Mouse (Mus musculus): ENCODE results near the gene Map2k4. TPM values are rescaled to one million over a fixed set of nuclear protein-coding genes. Genes with fewer than 3 reads are reported as not detected.

Gene Map2k4
- polyA plus RNA-seq (2015; fragmentation: Nextera tagmentation; extraction: Ambion mirVana): 66.2 and 68.5 TPM in 2 replicates

GRCm38 (mm10) chr11:65788154-65788553 lies at the start of gene Map2k4:
Map2k4 (minus strand) TSS chr11:65788297.
- H3K4me2 ChIP-seq (replicated peaks): peak within 1 kb of the TSS; percentile 84
- peaks cover 24% of the 10 kb centered on the region for H3K4me1 ChIP-seq
- no peaks in the 10 kb centered on the region for H3K27me3 ChIP-seq
- H3K27ac ChIP-seq: peak within 1 kb of the TSS; percentile 89
- H3K9me3 ChIP-seq: no peaks in the 10 kb centered on the region
- peak within 1 kb of the TSS; percentile 96 for H3K4me3 ChIP-seq
- under 1% methylated on average over 36 of the region's 36 CpGs for WGBS
- ATAC-seq (ENCODE audit: low FRiP score, low read depth): peak; percentile 99
- H3K36me3 ChIP-seq: no peaks in the 10 kb centered on the region
- H3K9ac ChIP-seq: peak within 1 kb of the TSS; percentile 99

GRCm38 (mm10) chr11:65824556-65824955 lies 36.5 kb upstream of the Map2k4 start:
- no peaks in the 10 kb centered on the region for H3K27me3 ChIP-seq
- no peak overlapping the region for H3K9ac ChIP-seq
- no peaks in the 10 kb centered on the region for H3K9me3 ChIP-seq
- H3K27ac ChIP-seq: no peak overlapping the region; the same call in 1 of the 2 replicates
- H3K36me3 ChIP-seq: peaks cover 57% of the 10 kb centered on the region
- 65% methylated on average over 3 of the region's 3 CpGs for WGBS
- H3K4me2 ChIP-seq (replicated peaks): no peak overlapping the region
- ATAC-seq (ENCODE audit: low FRiP score, low read depth): no peak
- 0 out of 2 replicates have a peak, but pooled peaks cover 4% of the 10 kb centered on the region for H3K4me1 ChIP-seq
- H3K4me3 ChIP-seq: no peak overlapping the region

- peaks cover 43% of the 10 kb centered on the region for H3K36me3 ChIP-seq
- H3K27me3 ChIP-seq: no peaks in the 10 kb centered on the region
- 10% methylated on average over 7 of the region's 7 CpGs for WGBS
- H3K9me3 ChIP-seq: no peaks in the 10 kb centered on the region
- H3K9ac ChIP-seq: no peak overlapping the region
- no peak overlapping the region for H3K27ac ChIP-seq
- no peak overlapping the region for H3K4me2 ChIP-seq (replicated peaks)
- peak; percentile 80 for ATAC-seq (ENCODE audit: low FRiP score, low read depth)
- H3K4me1 ChIP-seq: peaks cover 11% of the 10 kb centered on the region; the same call in 1 of the 2 replicates
- no peak overlapping the region for H3K4me3 ChIP-seq
Observed at GRCm38 (mm10) chr11:65820877-65821276, 32.8 kb upstream of the Map2k4 start.

- Histone ChIP-seq H3K4me2 (replicated peaks) (no peak overlapping the region), H3K27me3 (no peaks in the 10 kb centered on the region), H3K4me3 (no peak overlapping the region), H3K36me3 (peaks cover 48% of the 10 kb centered on the region), H3K4me1 (peaks cover 14% of the 10 kb centered on the region; the same call in 1 of the 2 replicates), H3K9me3 (no peaks in the 10 kb centered on the region), H3K27ac (no peak overlapping the region), H3K9ac (no peak overlapping the region)
- WGBS: 79% methylated on average over 5 of the region's 5 CpGs
- ATAC-seq (ENCODE audit: low FRiP score, low read depth): peak; percentile 54; the same call in 1 of the 2 replicates
Observed at GRCm38 (mm10) chr11:65820280-65820679, 32.2 kb upstream of the Map2k4 start.

DNA sequence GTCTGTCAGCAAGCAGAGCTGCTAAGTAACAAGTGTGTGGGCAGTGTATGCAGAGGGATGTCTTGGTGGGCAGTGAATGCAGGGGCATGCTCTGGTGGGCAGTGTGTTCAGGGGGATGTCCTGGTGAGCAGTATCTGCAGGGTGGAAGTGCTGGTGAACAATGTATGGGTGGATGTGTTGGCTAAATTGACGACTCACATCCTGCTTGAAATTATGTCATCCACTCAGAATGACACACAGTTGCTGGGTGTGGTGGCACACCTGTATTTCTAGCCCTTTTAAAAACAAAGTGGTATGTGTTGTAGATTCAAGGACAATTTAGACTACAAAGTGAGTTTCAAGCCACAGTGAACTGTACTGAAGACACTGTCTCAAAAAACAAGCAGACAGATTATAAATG lies 30.1 kb upstream of the Map2k4 start:
- no peak overlapping the region for H3K9ac ChIP-seq
- 62% methylated on average over 1 of the region's 1 CpGs for WGBS
- no peaks in the 10 kb centered on the region for H3K9me3 ChIP-seq
- ATAC-seq (ENCODE audit: low FRiP score, low read depth): no peak
- H3K4me1 ChIP-seq: peaks cover 10% of the 10 kb centered on the region; the same call in 1 of the 2 replicates
- H3K27ac ChIP-seq: no peak overlapping the region
- H3K4me3 ChIP-seq: no peak overlapping the region
- no peak overlapping the region for H3K4me2 ChIP-seq (replicated peaks)
- no peaks in the 10 kb centered on the region for H3K27me3 ChIP-seq
- H3K36me3 ChIP-seq: peaks cover 50% of the 10 kb centered on the region

GRCm38 (mm10) chr11:65816237-65816636 lies 28.1 kb upstream of the Map2k4 start:
- Histone ChIP-seq H3K4me1 (peaks cover 24% of the 10 kb centered on the region), H3K4me2 (replicated peaks) (no peak overlapping the region), H3K9ac (no peak overlapping the region), H3K36me3 (peaks cover 32% of the 10 kb centered on the region), H3K9me3 (no peaks in the 10 kb centered on the region), H3K27ac (peak overlapping the region; percentile 4; the same call in 1 of the 2 replicates), H3K4me3 (no peak overlapping the region), H3K27me3 (no peaks in the 10 kb centered on the region)
- ATAC-seq (ENCODE audit: low FRiP score, low read depth): 0 out of 2 replicates have a peak, but pooled peaks have one; percentile 35
- 42% methylated on average over 6 of the region's 6 CpGs for WGBS

- no peak overlapping the region for H3K27ac ChIP-seq
- H3K4me2 ChIP-seq (replicated peaks): no peak overlapping the region
- no peak for ATAC-seq (ENCODE audit: low FRiP score, low read depth)
- H3K9ac ChIP-seq: no peak overlapping the region
- H3K9me3 ChIP-seq: no peaks in the 10 kb centered on the region
- H3K4me1 ChIP-seq: peaks cover 24% of the 10 kb centered on the region
- no peak overlapping the region for H3K4me3 ChIP-seq
- WGBS: 91% methylated on average over 9 of the region's 9 CpGs
- H3K27me3 ChIP-seq: no peaks in the 10 kb centered on the region
- H3K36me3 ChIP-seq: peaks cover 30% of the 10 kb centered on the region
Observed at GRCm38 (mm10) chr11:65814381-65814780, 26.3 kb upstream of the Map2k4 start.

DNA sequence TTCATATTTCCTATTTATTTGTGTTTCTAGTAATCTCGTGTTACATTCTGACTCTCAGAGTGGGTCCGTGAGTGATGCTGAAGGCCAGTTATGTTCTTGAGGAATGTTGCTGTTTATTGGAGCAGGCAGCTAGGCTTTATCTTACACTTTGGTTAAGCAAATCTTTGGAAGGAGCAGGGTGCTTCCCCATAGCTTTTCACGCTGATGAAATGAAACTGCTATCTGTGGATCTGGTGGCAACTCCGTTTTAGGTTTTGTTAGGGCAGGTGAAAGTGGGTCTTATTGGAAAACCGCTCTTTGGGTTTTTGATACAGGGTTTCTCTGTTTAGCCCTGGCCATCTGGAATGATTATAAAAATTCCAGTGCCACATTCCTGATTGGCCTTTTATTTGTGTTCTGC lies 24.0 kb upstream of the Map2k4 start:
- ATAC-seq (ENCODE audit: low FRiP score, low read depth): no peak
- H3K9ac ChIP-seq: no peak overlapping the region
- no peaks in the 10 kb centered on the region for H3K27me3 ChIP-seq
- H3K4me1 ChIP-seq: peaks cover 28% of the 10 kb centered on the region
- H3K9me3 ChIP-seq: no peaks in the 10 kb centered on the region
- no peak overlapping the region for H3K4me3 ChIP-seq
- peak overlapping the region; percentile 39; the same call in 1 of the 2 replicates for H3K27ac ChIP-seq
- H3K36me3 ChIP-seq: peaks cover 26% of the 10 kb centered on the region
- WGBS: 20% methylated on average over 5 of the region's 5 CpGs
- no peak overlapping the region for H3K4me2 ChIP-seq (replicated peaks)

GRCm38 (mm10) chr11:65807601-65808000 lies 19.5 kb upstream of the Map2k4 start:
- no peak; the same call in 1 of the 2 replicates for ATAC-seq (ENCODE audit: low FRiP score, low read depth)
- Histone ChIP-seq H3K27ac (peak overlapping the region; percentile 65; the same call in 1 of the 2 replicates), H3K4me2 (replicated peaks) (peak overlapping the region; percentile 94), H3K9ac (peak overlapping the region; percentile 81), H3K27me3 (0 out of 2 replicates have a peak, but pooled peaks cover 2% of the 10 kb centered on the region), H3K4me3 (peak overlapping the region; percentile 83), H3K4me1 (peaks cover 23% of the 10 kb centered on the region), H3K9me3 (no peaks in the 10 kb centered on the region), H3K36me3 (no peaks in the 10 kb centered on the region)
- WGBS: 46% methylated on average over 7 of the region's 7 CpGs

- peak within 1 kb of the TSS; percentile 81 for H3K9ac ChIP-seq
- ATAC-seq (ENCODE audit: low FRiP score, low read depth): peak; percentile 96
- peaks cover 17% of the 10 kb centered on the region for H3K4me1 ChIP-seq
- peak within 1 kb of the TSS; percentile 65; the same call in 1 of the 2 replicates for H3K27ac ChIP-seq
- H3K27me3 ChIP-seq: 0 out of 2 replicates have a peak, but pooled peaks cover 2% of the 10 kb centered on the region
- 1% methylated on average over 43 of the region's 58 CpGs for WGBS
- no peaks in the 10 kb centered on the region for H3K36me3 ChIP-seq
- H3K9me3 ChIP-seq: no peaks in the 10 kb centered on the region
- peak within 1 kb of the TSS; percentile 94 for H3K4me2 ChIP-seq (replicated peaks)
- peak within 1 kb of the TSS; percentile 83 for H3K4me3 ChIP-seq
Observed at GRCm38 (mm10) chr11:65806909-65807504, 18.9 kb upstream of the Map2k4 start, which contains the start of gene Zkscan6. Zkscan6 (plus strand) TSS chr11:65807175.

GRCm38 (mm10) chr11:65806321-65806904 lies 18.3 kb upstream of the Map2k4 start:
- 0 out of 2 replicates have a peak, but pooled peaks cover 2% of the 10 kb centered on the region for H3K27me3 ChIP-seq
- 1% methylated on average over 20 of the region's 20 CpGs for WGBS
- peak overlapping the region; percentile 94 for H3K4me2 ChIP-seq (replicated peaks)
- H3K4me3 ChIP-seq: peak overlapping the region; percentile 83
- no peaks in the 10 kb centered on the region for H3K36me3 ChIP-seq
- no peaks in the 10 kb centered on the region for H3K9me3 ChIP-seq
- H3K4me1 ChIP-seq: peaks cover 12% of the 10 kb centered on the region
- ATAC-seq (ENCODE audit: low FRiP score, low read depth): no peak; the same call in 1 of the 2 replicates
- H3K9ac ChIP-seq: peak overlapping the region; percentile 62
- no peak overlapping the region for H3K27ac ChIP-seq

- Histone ChIP-seq H3K4me3 (no peak overlapping the region), H3K4me1 (0 out of 2 replicates have a peak, but pooled peaks cover 8% of the 10 kb centered on the region), H3K9me3 (no peaks in the 10 kb centered on the region), H3K27me3 (0 out of 2 replicates have a peak, but pooled peaks cover 2% of the 10 kb centered on the region), H3K36me3 (no peaks in the 10 kb centered on the region), H3K27ac (no peak overlapping the region), H3K9ac (no peak overlapping the region), H3K4me2 (replicated peaks) (no peak overlapping the region)
- 62% methylated on average over 3 of the region's 3 CpGs for WGBS
- ATAC-seq (ENCODE audit: low FRiP score, low read depth): no peak
Observed at GRCm38 (mm10) chr11:65801899-65802298, 13.8 kb upstream of the Map2k4 start.

All from limb, embryonic 13.5 days (tissue).